Mouse (Mus musculus): ENCODE measurements around the gene Hdc. TPM values are rescaled to one million over a fixed set of nuclear protein-coding genes. Genes with fewer than 3 reads are reported as not detected.

Gene Hdc
- total and polyA plus RNA-seq, 2 experiments, result 1.7 to 1.8 TPM

GRCm38 (mm10) chr2:126597279-126598241 is 21.5 kb downstream of the Hdc start:
- no peak overlapping the region for H3K9ac ChIP-seq (ENCODE audit: low read depth, low read length)
- H3K4me1 ChIP-seq (ENCODE audit: control insufficient read depth, insufficient read depth, low read length), result peaks cover 32% of the 10 kb centered on the region
- no peaks in the 10 kb centered on the region for H3K79me2 ChIP-seq (ENCODE audit: control insufficient read depth, insufficient read depth, low read length)
- H3K27me3 ChIP-seq (ENCODE audit: control insufficient read depth, insufficient read depth, low read length), result no peaks in the 10 kb centered on the region
- TF ChIP-seq POLR2A (IDR thresholded peaks at IDR 0.05; ENCODE audit: extremely low read depth, insufficient read depth, low read length), result no peak
- TF ChIP-seq CTCF (IDR thresholded peaks at IDR 0.05; ENCODE audit: low read depth, low read length), result no peak
- peak; percentile 78 for DNase-seq (ENCODE audit: extremely low read depth, low read depth, low spot score)
- 69% methylated on average over 20 of the region's 20 CpGs for WGBS
- peaks cover 2% of the 10 kb centered on the region; the same call in 1 of the 2 replicates for H3K36me3 ChIP-seq (ENCODE audit: control insufficient read depth, insufficient read depth, low read length)
- no peak overlapping the region for H3K4me3 ChIP-seq (ENCODE audit: insufficient read depth, low read depth, low read length)
- peak overlapping the region; percentile 97 for H3K27ac ChIP-seq (replicated peaks; ENCODE audit: insufficient read depth, low read depth, low read length)

- Histone ChIP-seq H3K9ac (ENCODE audit: low read depth, low read length) (no peak overlapping the region), H3K36me3 (ENCODE audit: control insufficient read depth, insufficient read depth, low read length) (peaks cover 2% of the 10 kb centered on the region; the same call in 1 of the 2 replicates), H3K4me1 (ENCODE audit: control insufficient read depth, insufficient read depth, low read length) (peaks cover 32% of the 10 kb centered on the region), H3K27ac (replicated peaks; ENCODE audit: insufficient read depth, low read depth, low read length) (peak overlapping the region; percentile 97), H3K4me3 (ENCODE audit: insufficient read depth, low read depth, low read length) (no peak overlapping the region), H3K27me3 (ENCODE audit: control insufficient read depth, insufficient read depth, low read length) (no peaks in the 10 kb centered on the region), H3K79me2 (ENCODE audit: control insufficient read depth, insufficient read depth, low read length) (no peaks in the 10 kb centered on the region)
- TF ChIP-seq POLR2A (IDR thresholded peaks at IDR 0.05; ENCODE audit: extremely low read depth, insufficient read depth, low read length) (no peak), CTCF (IDR thresholded peaks at IDR 0.05; ENCODE audit: low read depth, low read length) (0 out of 2 replicates have a peak, but pooled peaks have one; percentile 7)
- peak; percentile 92 for DNase-seq (ENCODE audit: extremely low read depth, low read depth, low spot score)
- 36% methylated on average over 7 of the region's 7 CpGs for whole genome bisulfite sequencing
Measured at GRCm38 (mm10) chr2:126596347-126597072, 22.6 kb downstream of the Hdc start.

GRCm38 (mm10) chr2:126593831-126594610 is 25.1 kb downstream of the Hdc start:
- TF ChIP-seq CTCF (IDR thresholded peaks at IDR 0.05; ENCODE audit: low read depth, low read length) (peak; percentile 87), POLR2A (IDR thresholded peaks at IDR 0.05; ENCODE audit: extremely low read depth, insufficient read depth, low read length) (no peak)
- DNase-seq (ENCODE audit: extremely low read depth, low read depth, low spot score), result peak; percentile 35
- Histone ChIP-seq H3K27me3 (ENCODE audit: control insufficient read depth, insufficient read depth, low read length) (no peaks in the 10 kb centered on the region), H3K9ac (ENCODE audit: low read depth, low read length) (no peak overlapping the region), H3K4me1 (ENCODE audit: control insufficient read depth, insufficient read depth, low read length) (peaks cover 22% of the 10 kb centered on the region), H3K4me3 (ENCODE audit: insufficient read depth, low read depth, low read length) (no peak overlapping the region), H3K27ac (replicated peaks; ENCODE audit: insufficient read depth, low read depth, low read length) (0 out of 2 replicates have a peak overlapping the region, but pooled peaks have one; percentile 6), H3K36me3 (ENCODE audit: control insufficient read depth, insufficient read depth, low read length) (peaks cover 7% of the 10 kb centered on the region), H3K79me2 (ENCODE audit: control insufficient read depth, insufficient read depth, low read length) (no peaks in the 10 kb centered on the region)
- WGBS, result 62% methylated on average over 26 of the region's 26 CpGs

GRCm38 (mm10) chr2:126591304-126591703 is 27.8 kb downstream of the Hdc start:
- no peak overlapping the region for H3K27ac ChIP-seq (replicated peaks; ENCODE audit: insufficient read depth, low read depth, low read length)
- no peaks in the 10 kb centered on the region for H3K79me2 ChIP-seq (ENCODE audit: control insufficient read depth, insufficient read depth, low read length)
- no peak overlapping the region for H3K4me3 ChIP-seq (ENCODE audit: insufficient read depth, low read depth, low read length)
- H3K9ac ChIP-seq (ENCODE audit: low read depth, low read length), result no peak overlapping the region
- 85% methylated on average over 4 of the region's 4 CpGs for WGBS
- DNase-seq (ENCODE audit: extremely low read depth, low read depth, low spot score), result peak; percentile 42
- TF ChIP-seq POLR2A (IDR thresholded peaks at IDR 0.05; ENCODE audit: extremely low read depth, insufficient read depth, low read length) (no peak), CTCF (IDR thresholded peaks at IDR 0.05; ENCODE audit: low read depth, low read length) (no peak)
- H3K4me1 ChIP-seq (ENCODE audit: control insufficient read depth, insufficient read depth, low read length), result peaks cover 3% of the 10 kb centered on the region; the same call in 1 of the 2 replicates
- no peaks in the 10 kb centered on the region for H3K27me3 ChIP-seq (ENCODE audit: control insufficient read depth, insufficient read depth, low read length)
- peaks cover 34% of the 10 kb centered on the region for H3K36me3 ChIP-seq (ENCODE audit: control insufficient read depth, insufficient read depth, low read length)

GRCm38 (mm10) chr2:126587468-126587867 is 31.6 kb downstream of the Hdc start:
- WGBS, result 80% methylated on average over 3 of the region's 3 CpGs
- Histone ChIP-seq H3K4me3 (ENCODE audit: insufficient read depth, low read depth, low read length) (no peak overlapping the region), H3K36me3 (ENCODE audit: control insufficient read depth, insufficient read depth, low read length) (peaks cover 67% of the 10 kb centered on the region), H3K4me1 (ENCODE audit: control insufficient read depth, insufficient read depth, low read length) (no peaks in the 10 kb centered on the region), H3K9ac (ENCODE audit: low read depth, low read length) (no peak overlapping the region), H3K27me3 (ENCODE audit: control insufficient read depth, insufficient read depth, low read length) (no peaks in the 10 kb centered on the region), H3K27ac (replicated peaks; ENCODE audit: insufficient read depth, low read depth, low read length) (no peak overlapping the region), H3K79me2 (ENCODE audit: control insufficient read depth, insufficient read depth, low read length) (no peaks in the 10 kb centered on the region)
- TF ChIP-seq CTCF (IDR thresholded peaks at IDR 0.05; ENCODE audit: low read depth, low read length) (no peak), POLR2A (IDR thresholded peaks at IDR 0.05; ENCODE audit: extremely low read depth, insufficient read depth, low read length) (no peak)
- DNase-seq (ENCODE audit: extremely low read depth, low read depth, low spot score), result no peak
